Mouse (Mus musculus) ovary, adult 18-20 months (tissue): ENCODE results near the gene Mitd1.
A peak's percentile ranks its signal among the peaks of the same experiment; 100 is the strongest.

Source experiments
- DNase-seq: peaks from one replicate; pipeline ENCODE4 v3.0.0; 2022; ENCODE audit warnings: low spot score, mixed read lengths

Gene Mitd1

GRCm38 (mm10) chr1:37867684-37868322 is 22.4 kb downstream of the Mitd1 start:
- no peak for DNase-seq

GRCm38 (mm10) chr1:37867056-37867455 is 23.2 kb downstream of the Mitd1 start:
- DNase-seq = no peak

- DNase-seq = no peak
Observed at GRCm38 (mm10) chr1:37866286-37866685, 23.9 kb downstream of the Mitd1 start, which contains the start of gene Tsga10. Gene Tsga10, minus strand, starts transcription at chr1:37866429.

- no peak for DNase-seq
Observed at GRCm38 (mm10) chr1:37865401-37866215, 24.6 kb downstream of the Mitd1 start.

GRCm38 (mm10) chr1:37864511-37865400 is 25.5 kb downstream of the Mitd1 start:
- peak; percentile 100 for DNase-seq

GRCm38 (mm10) chr1:37850696-37851095 is 39.5 kb downstream of the Mitd1 start:
- no peak for DNase-seq

GRCm38 (mm10) chr1:37846878-37847277 is 43.3 kb downstream of the Mitd1 start:
- no peak for DNase-seq

- DNase-seq = no peak
Observed at GRCm38 (mm10) chr1:37831681-37832080, 58.5 kb downstream of the Mitd1 start.
